15 mouse cellular contexts compared by ENCODE assay signal in the genomic region with DNA sequence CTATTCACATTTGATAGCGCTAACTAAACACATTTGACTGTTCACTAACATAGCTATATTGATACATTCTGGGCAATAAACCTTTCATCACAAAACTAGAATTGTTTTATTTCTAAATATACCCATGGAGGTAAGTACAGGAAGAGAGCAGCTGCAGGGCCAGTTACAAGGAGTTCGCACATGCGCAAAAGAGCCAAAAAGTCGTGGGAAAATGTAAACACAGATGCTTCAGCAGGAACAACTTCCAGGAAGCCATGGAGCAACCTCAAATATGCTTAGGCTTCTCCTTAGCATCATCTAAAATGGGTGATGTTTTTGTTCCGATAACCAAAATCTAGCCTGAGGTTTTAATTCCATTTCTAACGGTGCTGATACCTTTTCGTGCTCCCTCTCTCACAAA. TPM values are rescaled to one million over a fixed set of nuclear protein-coding genes. Genes with fewer than 3 reads are reported as not detected.
DNase-seq lines count a peak whose midpoint lies in the region; ATAC-seq and TF ChIP-seq lines count a peak whose summit lies in the region.
"Had no signal": no experiment of that assay in that cellular context is flagged by ENCODE, and none has a peak within 500 bp of the region (broad histone marks: within the 10 kb centered on the region; RNA-seq: fewer than 3 reads in every experiment).

No protein-coding gene starts in this region.

- no peak for DNase-seq in gastrocnemius, adult 2 months
- DNase-seq in gastrocnemius, adult 18-20 months (ENCODE audit: low spot score), result no peak
- peak; percentile 31 for DNase-seq in embryo, embryonic 10.5 days (ENCODE audit: low spot score)
- DNase-seq in lung, postnatal 36 days, result peak; percentile 62
- DNase-seq in kidney, postnatal 25 days, result no peak
- no peak for DNase-seq in urinary bladder, postnatal 14 days (ENCODE audit: low spot score)
- no peak for DNase-seq in urinary bladder, adult 18-20 months (ENCODE audit: low spot score in 2 of 2)
- DNase-seq: cerebellum, postnatal 25 days; right cerebral cortex, adult 18-20 months; thymus, postnatal 36 days had no signal

- no peak overlapping the region for H3K4me2 ChIP-seq in intestine, embryonic 15.5 days (replicated peaks)
- H3K4me2 ChIP-seq: liver, embryonic 11.5 days; neural tube, embryonic 13.5 days had no signal

- ATAC-seq in intestine, embryonic 15.5 days, result no peak; the same call in 1 of the 2 replicates
- ATAC-seq: activated CD4-positive, CD25-positive, alpha-beta regulatory T cell, adult 4 months had no signal

- H3K4me1 ChIP-seq in intestine, embryonic 15.5 days (replicated peaks), result no peaks in the 10 kb centered on the region

- H3K9ac ChIP-seq in intestine, embryonic 15.5 days, result no peak overlapping the region
- H3K9ac ChIP-seq: neural tube, embryonic 13.5 days had no signal

- no peak for TF ChIP-seq CTCF in gastrocnemius, adult 2 months (IDR thresholded peaks at IDR 0.05)

- H3K4me3 ChIP-seq in gastrocnemius, adult 2 months, result peak overlapping the region; percentile 34; the same call in 1 of the 2 replicates
- H3K4me3 ChIP-seq in intestine, embryonic 15.5 days (replicated peaks), result no peak overlapping the region
- H3K4me3 ChIP-seq: megakaryocyte, embryonic 14.5 days; neural tube, embryonic 13.5 days had no signal

- intact Hi-C loops in gastrocnemius, adult 2 months (cut with DNase I), result no loop called here

- no peaks in the 10 kb centered on the region for H3K36me3 ChIP-seq in intestine, embryonic 15.5 days
- H3K36me3 ChIP-seq: neural tube, embryonic 13.5 days had no signal

- H3K27me3 ChIP-seq in intestine, embryonic 15.5 days (replicated peaks), result no peaks in the 10 kb centered on the region
- H3K27me3 ChIP-seq: megakaryocyte, embryonic 14.5 days; neural tube, embryonic 13.5 days had no signal

- no peaks in the 10 kb centered on the region for H3K9me3 ChIP-seq in intestine, embryonic 15.5 days
- H3K9me3 ChIP-seq: megakaryocyte, embryonic 14.5 days; neural tube, embryonic 13.5 days had no signal

- no peak overlapping the region for H3K27ac ChIP-seq in gastrocnemius, adult 2 months
- H3K27ac ChIP-seq in intestine, embryonic 15.5 days, result peak overlapping the region; percentile 72
- H3K27ac ChIP-seq: neural tube, embryonic 13.5 days had no signal

- WGBS in intestine, embryonic 15.5 days, result 38% methylated on average over 7 of the region's 7 CpGs

RNA-seq across cellular contexts. Expression of a gene that starts 25.8 kb away (rescaled TPM):
- total RNA-seq in gastrocnemius, adult 2 months (2021), result 1 to 10 TPM; 3.5 to 4.5 TPM
- total RNA-seq in gastrocnemius, adult 18-20 months (2021), result 1 to 10 TPM; 2.7 to 3.3 TPM
- 60.6 and 66.7 TPM in 2 replicates for polyA plus RNA-seq in intestine, embryonic 15.5 days (2015; fragmentation: Nextera tagmentation; extraction: Ambion mirVana)

Comparison
In these comparisons a context has a peak if more than half of its experiments do, and no peak if none do; other contexts are left out.
1. DNase-seq: peak in embryo, embryonic 10.5 days (single experiment) and lung, postnatal 36 days (single experiment); none in gastrocnemius, adult 2 months (single experiment), gastrocnemius, adult 18-20 months (single experiment), kidney, postnatal 25 days (0 of 2), urinary bladder, postnatal 14 days (single experiment) and urinary bladder, adult 18-20 months (0 of 2).